Mouse (Mus musculus) testis, postnatal 14 days (tissue): ENCODE results near the gene Ciz1.

Experiments used
- DNase-seq: peaks from one replicate; pipeline ENCODE4 v3.0.0; 2021; ENCODE audit warnings: low spot score

Ciz1 gene

GRCm38 (mm10) chr2:32319586-32320580 lies 32.2 kb upstream of the Ciz1 start:
- no peak for DNase-seq

- no peak for DNase-seq
These were observed 31.4 kb upstream of the Ciz1 start for GRCm38 (mm10) chr2:32320721-32321120.

DNA sequence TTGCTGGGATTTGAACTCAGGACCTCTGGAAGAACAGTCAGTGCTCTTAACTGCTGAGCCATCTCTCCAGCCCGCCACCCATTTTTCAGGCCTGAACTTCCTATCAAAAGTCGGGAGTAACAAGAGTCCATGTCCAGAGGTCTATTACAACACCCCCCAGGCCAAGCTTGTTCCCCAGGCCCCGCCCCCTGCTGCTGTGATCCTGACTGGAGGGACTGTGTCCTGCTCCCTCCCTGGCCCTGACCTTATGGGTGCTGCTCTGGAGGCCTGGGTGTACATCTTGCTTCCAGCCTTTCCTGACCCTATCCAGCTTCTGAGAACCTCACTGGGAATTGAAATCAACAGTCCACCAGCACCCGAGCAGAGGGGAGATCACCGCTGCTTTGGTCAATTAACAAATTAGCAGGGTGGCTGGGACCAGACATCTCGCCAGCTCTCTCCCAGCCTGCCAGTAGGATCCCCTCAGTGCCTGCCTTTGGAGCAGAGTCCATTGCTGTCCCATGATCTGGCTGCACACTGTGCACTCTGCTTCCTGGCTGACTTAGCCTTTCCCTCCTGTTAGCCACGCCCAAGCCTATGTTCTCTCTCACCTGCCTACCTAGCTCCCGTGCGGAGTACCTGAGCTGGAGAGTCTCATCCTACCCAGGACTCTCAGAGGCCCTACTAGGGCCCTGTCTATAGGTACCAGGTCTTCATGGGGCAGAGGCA lies 30.4 kb upstream of the Ciz1 start:
- no peak for DNase-seq

DNA sequence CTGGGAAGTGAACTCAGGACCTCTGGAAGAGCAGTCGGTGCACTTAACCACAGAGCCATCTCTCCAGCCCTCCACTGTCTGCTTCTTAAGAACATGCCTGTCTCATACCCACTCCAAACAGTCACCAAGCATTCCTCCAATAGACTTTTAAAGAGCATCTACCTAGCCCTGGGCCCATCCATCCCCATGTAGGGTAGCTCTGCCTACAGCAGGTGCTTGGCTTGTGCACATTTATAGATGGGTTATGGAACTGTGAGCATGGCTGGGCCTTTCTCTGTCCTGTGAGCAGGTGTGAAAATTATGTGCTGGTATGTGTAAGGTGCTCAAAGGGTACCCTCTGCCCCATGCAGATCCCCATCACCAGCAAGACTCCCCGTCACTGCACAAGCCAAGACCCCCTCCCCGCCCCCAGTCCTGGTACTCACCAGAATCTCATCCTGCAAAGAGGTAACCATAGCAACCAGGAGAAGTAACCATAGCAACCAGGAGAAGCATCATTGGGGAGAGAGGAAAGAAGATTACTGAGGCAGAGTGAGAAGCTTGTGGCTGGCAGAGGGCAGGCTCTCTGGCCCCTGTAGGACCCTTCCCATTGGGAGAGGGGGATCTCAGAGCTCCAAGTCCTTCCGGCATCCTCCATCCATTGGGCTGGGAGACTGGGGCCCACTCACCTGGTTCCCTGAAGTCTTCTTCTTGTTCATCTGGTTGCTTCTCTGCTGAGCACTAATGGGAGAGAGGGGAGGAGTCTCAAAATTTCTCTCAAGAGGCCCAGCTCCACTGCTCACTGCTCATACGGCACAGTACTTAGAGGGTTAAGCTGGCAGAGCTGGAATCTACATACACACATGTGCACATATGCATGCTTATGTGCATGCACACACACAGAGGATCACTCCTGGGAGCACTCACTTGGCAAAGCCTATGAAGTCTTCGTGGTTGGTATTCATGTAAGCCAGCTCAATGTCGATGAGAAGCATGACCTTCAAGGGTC lies 29.1 kb upstream of the Ciz1 start:
- no peak for DNase-seq

GRCm38 (mm10) chr2:32324322-32324721 lies 27.8 kb upstream of the Ciz1 start:
- no peak for DNase-seq

DNA sequence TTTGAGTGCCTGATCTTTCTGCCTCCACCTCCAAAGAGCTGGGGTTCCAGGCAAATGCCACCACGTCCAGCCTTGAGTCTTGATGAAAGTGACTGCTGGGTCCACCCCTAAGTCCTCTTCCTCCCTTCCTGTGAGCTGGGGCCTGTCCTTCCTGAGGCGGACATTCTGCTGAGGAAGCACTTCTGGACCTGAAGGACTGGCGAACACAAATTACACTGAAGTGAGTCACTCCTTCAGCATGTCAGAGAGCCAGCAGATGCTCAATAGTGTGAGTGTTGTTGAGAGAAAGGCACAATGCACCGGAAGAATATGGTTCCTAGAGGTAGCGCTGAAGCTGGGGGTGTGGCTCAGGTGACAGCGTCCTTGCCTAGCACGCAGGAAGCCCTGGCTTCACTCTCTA lies 26.8 kb upstream of the Ciz1 start:
- no peak for DNase-seq

DNA sequence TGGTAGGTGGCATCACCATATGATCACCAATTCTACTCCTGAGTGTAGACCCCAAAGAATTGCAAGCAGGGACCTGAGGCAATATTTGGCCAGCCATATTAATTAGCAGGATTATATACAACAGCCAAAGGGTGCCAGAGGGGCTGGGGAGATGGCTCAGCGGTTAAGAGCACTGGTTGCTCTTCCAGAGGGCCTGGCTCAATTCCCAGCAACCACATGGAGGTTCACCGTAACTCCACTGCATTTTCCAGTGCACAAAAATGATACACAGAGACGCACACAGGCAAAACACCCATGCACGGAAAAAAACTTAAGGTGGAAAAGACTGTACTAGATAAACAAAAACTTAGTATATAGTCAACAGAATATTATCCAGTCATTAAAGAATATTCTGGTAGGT lies 24.9 kb upstream of the Ciz1 start:
- no peak for DNase-seq

- DNase-seq = no peak
These were observed 23.1 kb upstream of the Ciz1 start for GRCm38 (mm10) chr2:32328911-32329460.

DNA sequence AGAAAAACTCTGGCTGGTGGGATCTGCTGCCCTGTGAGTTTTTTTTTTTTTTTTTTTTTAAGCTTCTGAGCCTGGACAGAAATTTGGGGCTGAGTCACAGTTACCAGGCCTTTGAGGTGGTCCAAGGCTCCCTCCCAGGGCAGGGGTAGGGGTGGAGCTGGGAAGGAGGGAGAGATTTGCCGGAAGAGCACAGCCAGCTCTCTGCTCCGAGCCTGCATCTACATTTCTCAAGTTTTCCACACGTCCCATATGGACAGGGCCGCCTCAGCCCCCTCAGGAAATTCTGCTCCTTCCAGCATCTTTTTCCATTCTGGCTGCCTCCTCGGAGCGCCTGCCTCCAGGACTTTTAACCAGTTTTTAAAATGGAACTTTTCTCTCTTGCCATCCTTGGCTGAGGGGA lies 22.6 kb upstream of the Ciz1 start:
- no peak for DNase-seq

DNA sequence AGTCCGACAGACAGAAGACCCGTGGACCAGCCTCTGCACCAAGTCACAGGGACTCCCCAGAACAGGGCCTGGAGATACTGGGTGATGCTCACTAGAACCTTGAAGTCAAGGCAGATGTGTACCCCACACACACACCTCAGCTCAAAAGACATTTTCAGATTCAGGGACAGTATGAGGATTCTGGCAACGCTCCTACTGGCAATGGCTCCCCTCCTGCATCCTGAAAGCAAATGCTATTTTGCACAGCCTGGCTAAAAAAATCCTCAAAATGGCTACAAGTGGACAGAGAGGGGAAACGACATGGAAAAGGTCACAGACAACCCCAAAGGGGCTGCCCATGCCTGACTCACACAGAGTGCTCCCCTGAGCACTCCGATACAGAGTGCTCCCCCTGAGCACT lies 20.0 kb upstream of the Ciz1 start:
- no peak for DNase-seq

- DNase-seq = no peak
These were observed 16.2 kb upstream of the Ciz1 start for GRCm38 (mm10) chr2:32335888-32336287.

DNA sequence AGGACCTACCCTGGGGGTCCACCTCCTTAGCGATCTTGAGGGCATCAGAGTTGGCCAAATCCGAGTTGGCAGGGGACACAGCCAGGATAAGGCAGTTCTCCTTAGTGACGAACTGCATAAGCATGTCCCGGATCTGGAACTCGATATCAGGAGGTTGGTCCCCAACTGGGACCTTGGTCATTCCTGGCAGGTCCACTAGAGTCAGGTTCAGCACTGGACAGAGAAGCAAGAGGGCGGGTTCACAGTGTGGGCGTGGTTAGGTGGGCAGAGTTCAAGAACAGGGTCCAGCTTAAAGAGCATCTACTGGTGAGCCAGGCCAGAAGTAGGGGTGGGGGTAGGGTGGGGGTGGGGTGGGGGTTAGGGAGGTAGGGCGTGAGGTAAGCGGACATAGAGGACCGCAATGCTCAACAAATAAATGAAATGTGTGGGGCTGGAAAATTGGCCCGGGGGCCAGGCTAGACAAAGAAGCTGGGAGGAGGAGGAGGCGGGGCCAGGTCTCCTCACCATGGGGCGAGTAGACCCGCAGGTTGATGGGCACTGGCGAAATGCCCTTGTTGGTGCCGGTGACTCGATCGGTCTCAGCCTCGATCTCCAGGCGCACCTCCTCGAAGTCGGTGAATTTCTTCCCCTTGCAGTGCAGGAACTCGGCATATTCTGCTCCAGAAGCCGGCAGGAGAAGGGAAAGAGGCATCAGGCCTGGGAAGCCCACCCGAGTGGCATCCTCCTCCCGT lies 12.1 kb upstream of the Ciz1 start:
- DNase-seq = no peak

GRCm38 (mm10) chr2:32340836-32341633 lies 11.1 kb upstream of the Ciz1 start:
- DNase-seq = no peak

- no peak for DNase-seq
These were observed 10.5 kb upstream of the Ciz1 start for GRCm38 (mm10) chr2:32341634-32341939.

DNA sequence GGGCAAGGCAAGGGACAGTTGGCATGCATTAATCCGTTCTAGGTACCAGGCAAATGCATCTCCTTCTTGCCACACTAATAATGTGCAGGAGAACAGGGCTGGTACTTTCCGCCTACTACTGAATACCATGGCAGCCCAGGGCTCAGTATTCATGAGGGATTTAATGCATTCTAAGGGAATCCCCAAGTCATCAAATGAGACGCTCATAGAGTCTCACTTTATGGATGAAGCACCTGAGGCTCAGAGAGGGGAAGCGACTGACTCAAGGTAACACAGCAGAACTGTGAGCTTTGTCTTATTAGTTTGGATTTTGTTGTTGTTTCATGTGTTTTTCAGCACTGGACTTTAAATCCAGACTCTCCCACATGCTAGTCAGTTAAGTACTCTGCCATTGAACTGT lies 10.1 kb upstream of the Ciz1 start:
- no peak for DNase-seq

DNA sequence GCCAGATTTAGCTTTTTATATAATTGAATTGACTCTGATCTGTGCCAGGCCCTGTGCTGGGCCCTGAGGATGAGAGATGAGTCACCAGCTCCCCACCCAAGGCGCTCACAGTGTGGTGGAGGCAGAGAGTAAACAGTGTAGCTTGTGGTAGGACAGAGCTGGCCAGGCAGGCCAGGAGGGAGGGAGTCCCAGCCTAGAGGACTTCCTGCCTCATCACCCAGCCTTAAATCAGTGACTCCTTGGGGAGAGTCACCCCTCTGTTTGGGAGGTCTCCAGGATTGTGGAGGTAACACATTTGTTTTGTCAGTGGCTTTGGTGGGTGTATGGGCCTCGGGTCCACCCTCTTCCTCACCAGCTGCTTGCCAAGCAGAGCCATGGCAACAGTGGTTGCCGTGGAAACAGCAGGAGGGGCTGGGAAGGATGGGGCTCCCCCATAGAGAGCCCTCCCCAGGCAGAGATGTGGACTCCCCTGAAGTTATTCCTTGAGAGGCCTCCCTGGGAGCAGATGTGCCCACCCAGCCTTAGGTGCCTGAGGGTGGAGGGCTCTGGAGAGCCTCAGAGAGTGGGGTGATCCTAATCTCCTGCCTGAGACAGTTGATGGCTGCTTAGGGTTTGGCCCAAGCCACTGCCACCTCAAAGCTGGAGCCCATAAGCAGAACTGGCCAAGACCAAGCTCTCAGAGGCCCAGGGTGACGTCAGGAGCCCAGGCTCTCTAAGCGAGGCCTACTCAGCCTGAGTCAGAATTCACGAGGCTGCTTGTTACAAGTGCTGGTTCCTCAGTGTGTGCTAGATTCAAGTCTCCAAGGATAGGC lies 9.4 kb upstream of the Ciz1 start:
- no peak for DNase-seq

GRCm38 (mm10) chr2:32343351-32343671 lies 8.8 kb upstream of the Ciz1 start:
- DNase-seq = no peak

GRCm38 (mm10) chr2:32344056-32344455 lies 8.1 kb upstream of the Ciz1 start:
- no peak for DNase-seq

GRCm38 (mm10) chr2:32344598-32345321 lies 7.4 kb upstream of the Ciz1 start:
- no peak for DNase-seq
